Mouse (Mus musculus) C2C12 (cell line): ENCODE results near the gene Htatip2. TPM values are rescaled to one million over a fixed set of nuclear protein-coding genes. Genes with fewer than 3 reads are reported as not detected.

Source experiments
- H3K27me3 ChIP-seq: one replicate; pipeline ENCODE4 v1.6.1; 2011; ENCODE audit not compliant: control insufficient read depth, insufficient read depth, insufficient read length
- H3K36me3 ChIP-seq: one replicate; pipeline ENCODE4 v1.6.1; 2011; ENCODE audit not compliant: control insufficient read depth, insufficient read depth
- H3K4me3 ChIP-seq: one replicate; pipeline ENCODE4 v1.5.1; 2011; ENCODE audit warnings: mild to moderate bottlenecking, control low read depth; ENCODE audit not compliant: poor library complexity, insufficient read depth, severe bottlenecking
- H3K79me2 ChIP-seq: one replicate; pipeline ENCODE4 v1.6.1; 2011; ENCODE audit not compliant: control insufficient read depth, insufficient read depth
- H3K79me3 ChIP-seq: one replicate; pipeline ENCODE4 v1.6.1; 2011; ENCODE audit warnings: low read depth, control low read depth
- H3ac ChIP-seq: one replicate; pipeline ENCODE3; 2011; ENCODE audit warnings: low read depth; ENCODE audit not compliant: control insufficient read depth, insufficient read length
- CEBPB ChIP-seq: IDR thresholded peaks from one replicate; pipeline ENCODE4 v1.6.1; 2011; ENCODE audit warnings: low read depth, mild to moderate bottlenecking, control low read depth, moderate library complexity
- CTCF ChIP-seq: IDR thresholded peaks from one replicate; pipeline ENCODE4 v1.5.1; 2011; ENCODE audit not compliant: control insufficient read depth, insufficient read depth, insufficient read length
- FOSL1 ChIP-seq: IDR thresholded peaks from one replicate; pipeline ENCODE4 v1.8.0; 2011; ENCODE audit warnings: mild to moderate bottlenecking, low read length; ENCODE audit not compliant: poor library complexity, insufficient read depth, severe bottlenecking
- MAX ChIP-seq: IDR thresholded peaks from one replicate; pipeline ENCODE4 v1.6.1; 2011; ENCODE audit warnings: mild to moderate bottlenecking, control low read depth
- MYOD1 ChIP-seq: IDR thresholded peaks from one replicate; pipeline ENCODE4 v1.6.1; 2011; ENCODE audit warnings: low read depth; ENCODE audit not compliant: control insufficient read depth, insufficient read length
- MYOG ChIP-seq: IDR thresholded peaks from one replicate; pipeline ENCODE4 v1.6.1; 2011; ENCODE audit not compliant: control insufficient read depth, insufficient read length; ENCODE audit errors: extremely low read depth
- USF1 ChIP-seq: IDR thresholded peaks from one replicate; pipeline ENCODE4 v1.6.1; 2011; ENCODE audit warnings: low read depth, mild to moderate bottlenecking, control low read depth, moderate library complexity
- polyA plus RNA-seq: library from polyadenylated mRNA; unstranded; fragments of >200 nt; fragmentation: generic; extraction: Trizol; gene quantifications from one replicate; pipeline ENCODE4 v1.2.1, GENCODE M21; 2012; ENCODE audit warnings: missing spikeins

The Htatip2 gene
- polyA plus RNA-seq, 1 experiment, result 0.66 TPM

- Histone ChIP-seq H3K27me3 (no peaks in the 10 kb centered on the region), H3K36me3 (peaks cover 23% of the 10 kb centered on the region), H3K4me3 (peak overlapping the region; percentile 44), H3ac (no peak overlapping the region), H3K79me3 (peaks cover 8% of the 10 kb centered on the region), H3K79me2 (peaks cover 16% of the 10 kb centered on the region)
- TF ChIP-seq MYOG, result no peak
- no peak for TF ChIP-seq FOSL1
- TF ChIP-seq MYOD1, result no peak
- TF ChIP-seq CTCF, result no peak
- TF ChIP-seq USF1, result no peak
- TF ChIP-seq CEBPB, result no peak
- no peak for TF ChIP-seq MAX
These were observed 20.1 kb downstream of the Htatip2 start for GRCm38 (mm10) chr7:49778904-49779615.

- H3K79me2 ChIP-seq, result peaks cover 16% of the 10 kb centered on the region
- peaks cover 33% of the 10 kb centered on the region for H3K36me3 ChIP-seq
These were observed 24.1 kb downstream of the Htatip2 start for GRCm38 (mm10) chr7:49783017-49783416.

GRCm38 (mm10) chr7:49785141-49785540 lies 26.2 kb downstream of the Htatip2 start:
- Histone ChIP-seq H3K4me3 (no peak overlapping the region), H3K79me3 (peaks cover under 1% of the 10 kb centered on the region), H3K27me3 (no peaks in the 10 kb centered on the region), H3K36me3 (peaks cover 42% of the 10 kb centered on the region), H3K79me2 (peaks cover under 1% of the 10 kb centered on the region), H3ac (no peak overlapping the region)
- no peak for TF ChIP-seq CEBPB
- TF ChIP-seq MYOD1, result no peak
- no peak for TF ChIP-seq MYOG
- no peak for TF ChIP-seq MAX
- TF ChIP-seq FOSL1, result no peak

More at GRCm38 (mm10) chr7:49783017-49783416, 24.1 kb downstream of the Htatip2 start:
- Histone ChIP-seq H3K27me3 (no peaks in the 10 kb centered on the region), H3ac (no peak overlapping the region), H3K79me3 (peaks cover 8% of the 10 kb centered on the region), H3K4me3 (no peak overlapping the region)
- TF ChIP-seq MYOG, result no peak

- H3K36me3 ChIP-seq, result peaks cover 36% of the 10 kb centered on the region
These were observed 27.9 kb downstream of the Htatip2 start for GRCm38 (mm10) chr7:49786618-49787382.

GRCm38 (mm10) chr7:49787383-49787645 lies 28.4 kb downstream of the Htatip2 start:
- Histone ChIP-seq H3K79me2 (no peaks in the 10 kb centered on the region), H3ac (no peak overlapping the region), H3K4me3 (no peak overlapping the region), H3K36me3 (peaks cover 37% of the 10 kb centered on the region), H3K27me3 (no peaks in the 10 kb centered on the region), H3K79me3 (no peaks in the 10 kb centered on the region)
- no peak for TF ChIP-seq USF1
- TF ChIP-seq MYOD1, result no peak
- no peak for TF ChIP-seq MYOG
- no peak for TF ChIP-seq CEBPB
- no peak for TF ChIP-seq FOSL1
- TF ChIP-seq MAX, result no peak
- TF ChIP-seq CTCF, result no peak

More at GRCm38 (mm10) chr7:49786618-49787382, 27.9 kb downstream of the Htatip2 start:
- Histone ChIP-seq H3K27me3 (no peaks in the 10 kb centered on the region), H3K79me3 (no peaks in the 10 kb centered on the region), H3K79me2 (no peaks in the 10 kb centered on the region), H3K4me3 (no peak overlapping the region), H3ac (no peak overlapping the region)
- no peak for TF ChIP-seq MAX
- TF ChIP-seq CEBPB, result no peak
- TF ChIP-seq MYOG, result no peak
- TF ChIP-seq CTCF, result no peak
- TF ChIP-seq MYOD1, result no peak
- no peak for TF ChIP-seq FOSL1
- no peak for TF ChIP-seq USF1
